Mouse (Mus musculus) left cerebral cortex, postnatal 10 days (tissue): ENCODE results near the gene Slc30a4. TPM values are rescaled to one million over a fixed set of nuclear protein-coding genes. Genes with fewer than 3 reads are reported as not detected.

Source experiments
- DNase-seq, 2 experiments: peaks; one replicate each; pipeline ENCODE4 v3.0.0; 2021 to 2022; ENCODE audit warnings: low spot score in 2 of 2, mixed read lengths in 1 of 2; ENCODE audit errors: extremely low spot score in 1 of 2
- intact Hi-C: fragments of 180-260 bp; cut with DNase I; formaldehyde crosslinking; loops from one replicate; pipeline ENCODE4 v1.15.1; 2025
- total RNA-seq, 2 experiments: library from RNA; stranded (reverse); gene quantifications; 2 replicates each; pipeline ENCODE4 v1.2.3; 2021

Gene Slc30a4
- 10 to 100 TPM; 37.6 to 38.7 TPM for total RNA-seq

DNA sequence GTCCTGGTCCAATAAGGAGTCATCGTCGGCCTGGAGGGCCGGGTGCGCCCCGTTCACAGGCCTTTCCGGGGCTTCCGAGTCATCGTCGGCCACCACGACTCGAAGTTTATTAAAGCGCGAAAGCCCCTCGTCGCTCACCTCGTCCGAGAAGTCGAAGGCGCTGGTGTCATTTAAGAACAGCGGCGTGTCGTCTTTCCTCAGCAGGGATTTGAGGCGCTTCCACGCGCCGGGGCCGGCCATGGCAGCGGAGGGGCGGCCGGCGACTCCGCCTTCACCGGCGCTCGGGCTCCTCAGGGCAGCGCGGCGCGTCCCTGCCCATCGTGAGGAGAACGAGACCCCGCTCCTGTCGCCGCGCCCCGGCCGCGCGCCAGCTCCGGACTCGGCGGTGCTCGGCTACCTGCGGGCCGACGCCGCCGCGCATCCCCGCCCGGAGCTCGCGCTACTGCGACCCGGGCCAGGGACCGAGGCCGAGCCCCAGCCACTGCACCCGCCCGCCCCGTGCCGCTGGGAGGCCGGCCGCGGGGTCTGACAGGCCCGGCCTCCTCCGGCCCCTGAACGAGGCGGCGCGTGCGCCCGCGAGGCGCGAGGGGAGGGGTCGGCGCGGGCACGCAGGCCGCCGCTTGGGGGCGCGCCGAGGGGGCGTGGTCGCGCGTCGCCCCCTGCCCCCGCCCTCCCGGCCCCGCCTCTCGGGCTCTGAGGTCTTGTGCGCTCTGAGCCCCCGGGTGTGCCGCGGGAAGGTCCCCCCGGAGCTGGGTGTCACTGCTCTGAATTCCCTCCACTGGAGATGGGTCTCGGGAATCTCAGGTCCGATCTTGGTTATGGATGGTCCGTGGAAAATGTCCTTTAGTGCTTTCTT lies at the start of gene Slc30a4:
Gene Slc30a4, minus strand, starts transcription at position 483 of the 856 bp plus-strand sequence.
- DNase-seq = peak; percentile 35 to 91
- intact Hi-C loops = loop anchor here (5.0 kb wide), 1 partner anchor 35 kb away; the partner anchor contains the start of gene Bloc1s6

DNA sequence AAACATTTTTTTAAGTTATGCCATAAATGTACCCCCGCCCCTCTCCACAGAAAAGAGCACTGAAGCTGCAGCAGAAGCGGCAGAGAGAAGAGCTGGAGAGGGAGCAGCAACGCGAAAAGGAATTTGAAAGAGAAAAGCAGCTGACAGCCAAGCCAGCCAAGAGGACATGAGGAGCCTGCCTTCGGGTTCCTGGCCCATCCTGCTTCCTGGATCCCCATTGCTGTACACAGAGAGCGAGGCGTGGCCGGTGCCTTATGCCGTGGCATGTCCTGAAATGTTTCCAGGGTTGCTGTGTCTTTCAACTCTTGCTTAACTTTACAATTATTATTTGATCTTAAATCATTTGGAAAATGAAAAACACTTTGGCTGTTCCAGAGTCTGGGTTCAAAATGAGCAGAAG lies 44.0 kb upstream of the Slc30a4 start:
- no peak for DNase-seq
- intact Hi-C loops = no loop called here

DNA sequence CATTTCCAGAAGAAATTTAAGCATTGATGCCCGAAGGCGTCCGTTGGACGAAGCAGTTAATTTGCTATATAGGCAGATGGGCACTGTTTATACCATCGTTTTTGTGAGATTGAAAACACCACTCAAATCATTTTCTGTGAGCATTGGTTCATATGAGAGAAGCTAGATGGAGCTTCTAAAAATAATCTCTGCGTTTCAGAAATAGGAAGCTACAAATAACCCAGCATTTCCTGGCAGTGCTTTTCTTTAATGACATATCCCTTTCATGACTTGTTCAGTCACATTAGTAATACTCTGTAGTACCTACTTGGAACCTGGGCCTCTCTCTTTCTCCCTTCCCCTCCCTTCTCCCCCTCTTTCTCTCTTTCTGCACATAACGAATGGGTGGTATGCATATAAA lies 36.6 kb upstream of the Slc30a4 start:
- DNase-seq = peak in 1 of 2 experiments; percentile 9
- intact Hi-C loops = loop anchor here (5.0 kb wide), 1 partner anchor 37 kb away; the partner anchor contains the start of gene Slc30a4

DNA sequence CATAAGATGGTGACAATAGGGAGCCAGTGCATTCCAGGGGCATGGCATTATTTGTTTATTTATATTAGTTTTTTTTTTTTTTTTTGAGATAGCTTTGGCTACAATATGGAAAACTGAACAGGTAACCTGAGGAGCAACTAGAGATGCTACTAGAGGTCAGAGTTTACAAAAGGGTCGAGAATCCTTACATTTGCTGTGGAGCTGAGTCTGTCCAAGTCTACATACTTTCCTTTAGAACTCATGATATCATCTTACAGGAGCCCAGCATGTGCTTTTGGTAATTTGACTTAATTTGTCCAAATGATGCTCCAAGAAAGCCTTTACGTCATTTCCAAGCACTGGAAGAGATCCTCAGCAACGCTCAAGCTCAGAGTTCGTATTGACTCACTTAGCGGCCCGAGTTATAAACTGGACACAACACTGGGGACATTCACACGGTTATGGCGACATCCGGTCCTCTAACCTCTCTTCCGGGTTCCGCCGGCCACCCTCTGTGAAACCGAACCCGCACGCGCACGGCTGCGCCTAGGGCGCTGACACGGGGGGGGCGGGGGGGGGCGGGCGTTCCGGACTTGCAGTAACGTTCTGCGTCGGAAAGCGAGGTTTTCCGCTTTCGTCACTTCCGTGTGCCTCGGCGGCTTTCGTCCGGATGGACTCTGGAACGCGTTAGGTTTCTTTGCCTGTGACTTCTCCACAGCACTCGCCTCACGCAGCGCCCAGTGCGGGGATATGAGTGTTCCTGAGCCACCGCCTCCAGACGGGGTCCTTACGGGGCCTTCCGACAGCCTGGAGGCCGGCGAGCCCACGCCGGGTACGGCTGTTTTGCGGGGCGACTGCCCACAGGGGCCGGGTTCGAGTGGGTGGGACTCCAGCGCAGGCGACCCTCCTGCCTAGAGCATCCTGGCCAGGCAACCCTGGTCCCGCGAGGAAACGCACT lies 35.7 kb upstream of the Slc30a4 start, which contains the start of gene Bloc1s6:
Gene Bloc1s6, plus strand, starts transcription at position 610 of the 937 bp plus-strand sequence.
- DNase-seq = peak; percentile 93 to 94
- intact Hi-C loops = loop anchor here (5.0 kb wide), 1 partner anchor 36 kb away; the partner anchor contains the start of gene Slc30a4

DNA sequence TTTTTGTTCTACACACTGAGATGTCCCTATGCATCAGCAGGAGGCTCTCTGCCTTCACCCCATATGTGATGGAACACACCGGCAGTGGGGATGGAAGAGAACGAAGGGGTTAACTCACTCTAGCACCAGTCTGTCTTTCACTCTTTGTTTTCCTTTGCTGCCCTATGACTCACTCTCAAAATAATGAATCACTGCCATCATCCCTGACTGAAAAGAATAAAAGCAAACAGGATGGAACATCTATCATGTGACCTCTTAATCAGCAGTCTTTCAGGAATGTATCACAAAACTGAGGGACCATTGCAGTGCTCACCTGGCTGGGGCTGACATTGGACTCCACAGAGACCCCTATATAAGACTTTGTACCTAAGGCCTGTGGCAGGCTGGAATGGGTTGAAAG lies 29.0 kb upstream of the Slc30a4 start:
- DNase-seq = no peak
- intact Hi-C loops = no loop called here

DNA sequence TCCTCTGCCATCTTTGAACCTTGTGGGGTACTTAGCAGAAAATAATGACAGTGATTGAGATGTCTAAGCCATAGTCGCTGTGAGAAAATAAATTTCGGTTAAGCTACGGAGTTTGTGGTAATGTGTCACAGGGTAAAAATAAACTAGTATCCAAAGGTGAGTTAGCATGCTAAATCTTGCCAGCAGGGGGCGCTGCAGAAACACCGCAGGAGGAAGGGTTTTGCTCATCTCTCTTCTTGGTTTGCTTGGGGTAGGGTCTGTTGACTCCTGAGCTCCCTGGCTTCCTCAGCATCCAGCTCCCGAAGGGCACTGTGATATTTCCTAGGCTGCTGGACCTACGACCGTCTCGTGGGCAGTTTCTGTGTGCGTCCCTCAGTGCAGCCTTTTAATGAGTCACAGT lies 23.1 kb upstream of the Slc30a4 start:
- intact Hi-C loops = no loop called here
- DNase-seq = no peak

DNA sequence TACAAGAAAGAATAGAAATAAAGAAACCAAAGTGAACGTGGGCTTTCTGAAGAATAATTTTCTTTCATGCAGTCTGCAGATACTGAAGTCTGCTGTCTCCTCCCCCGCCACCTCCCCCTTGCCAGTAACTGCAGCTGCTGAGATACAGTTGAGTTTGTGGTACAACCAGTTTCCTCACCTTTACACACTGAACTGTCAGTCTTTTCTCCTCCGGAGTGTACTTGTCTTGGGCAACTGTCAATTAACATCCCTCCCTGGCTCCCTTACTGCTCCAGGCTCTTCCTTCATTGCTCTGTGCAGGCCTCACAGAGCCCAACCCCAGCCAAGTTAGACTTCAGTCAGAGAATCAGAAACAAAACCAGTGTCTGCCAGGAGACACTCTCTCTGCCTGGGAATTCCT lies 18.1 kb upstream of the Slc30a4 start:
- no peak for DNase-seq
- intact Hi-C loops = no loop called here

DNA sequence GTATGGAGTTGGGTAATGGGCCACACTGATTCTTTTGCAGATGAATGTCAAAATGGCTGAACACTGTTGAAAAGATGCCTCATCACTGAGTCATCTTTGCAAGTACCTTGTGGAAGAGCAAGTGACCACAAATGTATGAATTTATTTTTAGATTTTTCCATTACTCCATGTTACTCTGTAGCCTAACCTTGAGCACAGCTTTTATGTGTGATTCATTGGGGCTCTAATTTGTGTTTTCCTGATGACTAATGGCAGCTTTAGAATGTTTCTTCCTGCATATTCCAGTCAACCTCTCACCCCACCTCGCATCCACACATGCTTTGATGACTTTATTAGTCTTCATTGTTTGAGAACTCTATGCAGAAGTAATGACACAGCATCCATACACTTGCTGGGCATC lies 16.8 kb upstream of the Slc30a4 start:
- no peak for DNase-seq
- intact Hi-C loops = no loop called here

DNA sequence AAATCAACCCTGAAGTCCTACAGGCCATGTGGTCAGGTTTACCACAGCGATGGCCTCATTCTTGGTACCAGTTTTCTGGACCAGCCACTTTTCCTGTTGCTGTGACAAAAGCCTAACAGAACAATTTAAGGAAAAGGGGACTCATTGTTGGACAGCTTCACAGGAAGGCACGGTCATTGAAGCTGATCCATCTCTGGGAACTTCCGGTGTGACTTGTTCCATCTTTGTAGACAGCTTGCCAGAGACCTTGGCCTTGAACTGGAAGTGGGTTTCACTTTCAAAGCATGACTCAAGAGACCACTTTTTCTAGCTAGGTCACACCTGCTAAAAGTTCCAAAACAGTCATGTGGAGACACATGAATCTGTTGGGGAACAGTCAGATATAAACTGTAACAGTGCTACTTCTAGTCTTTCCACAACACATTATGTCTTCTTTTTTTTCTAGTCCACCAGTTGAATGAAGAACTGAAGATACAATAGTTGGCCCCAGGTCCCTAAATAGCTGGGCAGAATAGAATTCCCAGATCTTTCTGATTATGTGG lies 13.9 kb upstream of the Slc30a4 start:
- no peak for DNase-seq
- intact Hi-C loops = no loop called here

DNA sequence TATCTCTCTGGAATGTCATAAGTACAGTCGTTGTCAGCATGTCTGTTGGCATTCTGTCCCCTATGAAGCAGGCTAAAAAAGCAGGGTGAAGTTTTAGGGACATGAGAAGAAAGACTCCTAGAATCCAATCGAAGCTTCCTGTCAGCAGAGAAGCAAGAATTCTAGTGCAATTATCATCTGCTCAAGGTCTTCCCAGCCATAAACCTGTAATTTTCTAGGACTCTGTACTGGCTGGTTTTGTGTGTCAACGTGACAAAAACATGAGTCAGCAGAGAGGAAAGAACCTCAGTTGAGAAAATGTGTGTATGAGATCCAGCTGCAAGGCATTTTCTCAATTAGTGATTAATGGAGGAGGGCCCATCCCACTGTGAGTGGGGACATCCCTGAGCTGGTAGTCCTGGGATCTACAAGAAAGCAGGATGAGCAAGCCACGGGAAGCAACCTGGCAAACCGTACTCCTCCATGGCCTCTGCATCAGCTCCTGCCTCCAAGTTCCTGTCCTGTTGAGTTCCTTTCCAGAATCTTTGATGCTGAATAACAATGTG lies 12.8 kb upstream of the Slc30a4 start:
- DNase-seq = no peak
- intact Hi-C loops = no loop called here

DNA sequence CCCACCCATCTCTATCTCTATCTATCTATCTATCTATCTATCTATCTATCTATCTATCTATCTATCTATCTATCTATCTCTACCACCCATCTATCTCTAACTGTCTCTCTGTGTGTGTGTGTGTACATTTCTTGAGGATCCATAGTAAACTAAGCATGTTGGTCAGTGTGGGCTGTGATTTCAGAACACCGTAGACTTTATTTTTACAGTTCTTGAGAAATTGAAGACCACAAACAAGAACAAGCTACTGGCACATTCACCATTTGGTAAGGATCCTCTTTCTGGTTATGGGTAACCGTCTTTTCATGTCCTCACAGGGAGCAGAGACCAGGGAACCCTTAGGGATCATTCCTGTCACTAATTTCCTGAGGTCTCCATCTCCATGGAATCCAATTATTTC lies 10.4 kb upstream of the Slc30a4 start:
- intact Hi-C loops = no loop called here
- DNase-seq = no peak

DNA sequence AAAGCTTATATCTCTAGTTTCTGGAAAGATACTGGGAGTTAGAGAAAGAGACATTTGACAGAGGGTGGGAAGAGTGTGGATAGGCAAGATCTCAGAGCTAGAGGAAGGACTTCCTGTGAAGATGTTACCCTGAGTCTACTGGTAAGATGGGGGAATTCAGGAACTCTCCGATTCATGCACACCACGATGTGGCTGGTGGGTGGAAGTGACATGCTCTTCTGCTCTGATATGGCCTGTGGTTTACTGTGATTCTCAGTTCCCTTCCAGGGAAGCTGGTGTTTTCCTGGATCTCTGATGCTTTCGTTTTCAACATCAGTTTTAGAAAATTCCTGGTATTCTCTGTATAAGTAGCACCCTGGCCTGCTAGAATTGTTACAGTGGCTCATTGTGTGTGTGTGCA lies 9.4 kb upstream of the Slc30a4 start:
- DNase-seq = no peak
- intact Hi-C loops = no loop called here

DNA sequence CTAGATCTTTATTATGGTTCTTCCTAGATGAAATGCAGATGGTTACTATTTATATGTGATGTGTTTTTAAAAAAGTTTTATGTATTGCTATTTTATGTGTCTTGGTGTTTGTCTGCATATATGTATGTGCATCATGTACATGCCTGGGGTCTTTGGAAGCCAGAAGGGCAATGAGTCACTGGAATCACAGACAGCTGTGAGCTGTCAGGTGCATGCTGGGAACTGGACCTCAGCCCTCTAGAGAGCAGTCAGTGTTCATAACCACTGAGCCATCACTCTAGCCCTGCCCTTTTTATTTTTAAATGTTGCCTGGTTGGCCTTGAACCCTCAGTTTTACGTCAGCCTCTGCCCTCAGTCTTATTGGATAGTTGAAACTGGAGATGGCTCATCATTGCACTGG lies 6.7 kb upstream of the Slc30a4 start:
- intact Hi-C loops = no loop called here
- DNase-seq = no peak

DNA sequence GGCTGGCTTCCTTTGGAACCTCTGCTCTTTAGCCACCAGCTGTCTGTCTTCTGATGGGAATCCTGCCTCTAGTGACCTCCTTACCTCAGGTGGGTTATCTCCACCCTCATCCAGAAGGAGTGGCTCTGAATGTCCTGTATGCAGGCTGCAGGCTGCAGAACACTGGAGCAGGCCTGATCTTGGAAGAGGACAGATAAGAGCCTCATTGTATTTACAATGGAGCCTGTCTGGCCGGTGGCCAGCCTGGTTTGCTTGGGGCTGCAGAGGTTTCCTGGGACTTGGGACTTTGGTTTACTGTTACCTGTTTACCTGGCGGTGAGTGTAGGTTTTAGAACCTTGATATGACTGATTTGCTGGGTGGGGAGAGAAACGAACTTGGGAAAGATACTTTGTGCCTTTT lies 5.6 kb upstream of the Slc30a4 start:
- DNase-seq = no peak
- intact Hi-C loops = no loop called here

DNA sequence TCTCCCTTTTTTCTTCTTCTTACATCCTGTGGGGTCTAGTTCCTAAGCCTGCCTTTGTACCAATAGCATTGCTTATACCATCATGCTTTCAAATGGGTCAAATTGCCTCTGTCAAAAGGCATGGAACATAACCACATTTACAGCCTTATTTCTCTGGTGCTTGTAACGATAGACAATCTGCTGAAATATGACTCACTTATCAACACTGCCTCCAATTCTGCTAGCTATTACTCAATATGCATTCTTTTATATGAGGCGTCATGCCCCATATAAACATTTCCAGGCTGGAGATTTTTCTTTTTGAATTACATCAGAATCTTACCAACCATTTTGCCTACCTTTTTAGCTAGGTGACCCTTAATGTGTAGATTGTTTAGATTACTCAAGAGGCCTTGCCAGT lies 2.1 kb upstream of the Slc30a4 start:
- DNase-seq = no peak
- intact Hi-C loops = loop anchor here (5.0 kb wide), 1 partner anchor 33 kb away; the partner anchor contains the start of gene Bloc1s6

DNA sequence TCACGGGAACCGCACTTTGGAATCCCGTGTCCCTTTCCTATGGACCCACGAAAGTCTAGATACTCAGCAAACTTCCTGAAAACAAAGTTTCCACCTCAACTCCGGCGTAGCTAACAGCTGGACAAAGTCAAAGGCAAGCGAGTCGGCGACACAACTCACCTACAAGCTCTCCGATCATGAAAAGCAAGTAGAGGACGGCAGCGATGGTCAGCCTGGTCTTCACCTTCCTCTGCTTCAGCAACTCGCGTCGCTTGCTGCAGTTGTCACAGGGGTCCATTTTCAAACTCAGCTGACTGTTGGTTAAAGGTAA lies 637 bp downstream of the Slc30a4 start:
- intact Hi-C loops = loop anchor here (5.0 kb wide), 1 partner anchor 35 kb away; the partner anchor contains the start of gene Bloc1s6
- no peak for DNase-seq

DNA sequence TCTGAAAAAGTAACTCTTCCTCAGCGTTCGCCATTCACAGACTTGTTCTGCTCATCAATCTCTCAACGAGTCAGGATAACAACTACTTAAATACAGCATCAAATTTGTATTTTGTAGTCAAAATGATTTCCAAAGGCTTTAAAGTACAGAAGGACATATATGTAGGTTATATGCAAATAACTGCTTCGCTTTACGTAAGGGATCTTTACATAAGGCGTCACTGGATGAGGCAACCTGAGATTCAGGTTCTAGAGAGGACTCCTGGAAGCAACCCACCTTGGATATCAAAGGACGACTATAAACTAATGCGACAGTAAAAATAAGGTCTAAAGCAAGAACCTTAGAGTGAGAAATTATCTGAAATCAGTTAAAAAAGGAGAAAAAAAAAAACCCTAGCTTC lies 1.5 kb downstream of the Slc30a4 start:
- intact Hi-C loops = loop anchor here (5.0 kb wide), 1 partner anchor 36 kb away; the partner anchor contains the start of gene Bloc1s6
- no peak for DNase-seq

DNA sequence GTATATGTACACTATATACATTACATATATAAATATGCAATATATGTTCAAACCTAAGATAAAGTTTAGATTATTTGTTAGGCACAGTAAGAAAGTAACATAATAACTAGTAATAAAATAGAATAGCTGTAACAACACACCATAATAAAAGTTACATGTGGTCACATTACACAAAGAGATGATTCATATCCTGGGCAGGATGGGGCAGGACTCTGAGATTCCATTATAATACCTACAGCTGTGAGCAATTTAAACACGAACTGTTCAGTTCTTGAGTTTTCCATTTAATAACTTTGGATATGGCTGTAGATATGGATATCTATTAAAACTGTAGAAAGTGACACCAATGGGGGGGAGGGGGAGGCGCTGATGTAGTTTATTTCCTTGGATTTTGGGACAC lies 4.9 kb downstream of the Slc30a4 start:
- intact Hi-C loops = no loop called here
- no peak for DNase-seq

DNA sequence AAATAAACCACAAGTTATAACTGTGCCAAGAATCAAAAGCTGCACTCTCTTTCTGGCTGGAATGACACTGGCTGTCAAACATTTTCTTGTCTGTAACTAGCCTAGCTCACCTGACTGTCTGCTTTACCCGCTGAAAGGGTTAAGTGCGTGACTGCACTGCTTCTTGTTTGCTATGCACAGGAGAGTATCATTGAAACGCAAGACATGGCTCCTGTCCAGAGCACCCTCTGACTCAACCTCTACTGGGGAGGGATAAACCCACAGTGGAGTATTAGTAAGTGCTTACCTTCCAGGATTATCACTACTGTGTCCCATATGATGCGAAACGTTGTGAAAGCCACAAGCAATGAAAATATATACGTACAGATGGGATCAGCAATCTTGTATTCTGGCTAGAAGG lies 15.8 kb downstream of the Slc30a4 start:
- intact Hi-C loops = no loop called here
- DNase-seq = no peak
